Mouse (Mus musculus) gastrocnemius, postnatal 36 days (tissue): ENCODE data around the gene Csta1. TPM values are rescaled to one million over a fixed set of nuclear protein-coding genes. Genes with fewer than 3 reads are reported as not detected.
"Not testable (repeated sequence)": the region's sequence is repeated elsewhere in the genome, so short reads cannot be mapped to it uniquely, and the experiment has no call there.

ENCODE experiments used
- DNase-seq, 2 experiments: peaks; one replicate each; pipeline ENCODE4 v3.0.0; 2022
- intact Hi-C: fragments of 180-260 bp; cut with DNase I; formaldehyde crosslinking; loops from one replicate; pipeline ENCODE4 v1.15.1; 2025
- long read RNA-seq, 2 experiments: library from polyadenylated mRNA; stranded (forward); transcript quantifications; one replicate each; pipeline ENCODE4 v2.0.0; 2021
- total RNA-seq, 2 experiments: library from RNA; stranded (reverse); gene quantifications; 2 replicates each; pipeline ENCODE4 v1.2.3; 2021

Csta1 gene
- total RNA-seq: not detected
- long read RNA-seq, experiment 1: 0 reads
- long read RNA-seq, experiment 2: 0 reads

GRCm38 (mm10) chr16:36131141-36131540, at the start of gene Csta1:
TSS of gene Csta1 (minus strand) at chr16:36131241.
- DNase-seq: no peak
- intact Hi-C loops: no loop called here

GRCm38 (mm10) chr16:36179910-36180309, 48.9 kb upstream of the Csta1 start:
- no peak for DNase-seq
- intact Hi-C loops: no loop called here

GRCm38 (mm10) chr16:36176108-36176507, 45.1 kb upstream of the Csta1 start:
- no peak for DNase-seq
- intact Hi-C loops: no loop called here

GRCm38 (mm10) chr16:36167841-36168240, 36.8 kb upstream of the Csta1 start:
- DNase-seq, intact Hi-C loops: not testable (repeated sequence)

GRCm38 (mm10) chr16:36156402-36156975, 25.4 kb upstream of the Csta1 start, which contains the start of gene Stfa2l1:
TSS of gene Stfa2l1 (plus strand) at chr16:36156811.
- DNase-seq: no peak
- intact Hi-C loops: no loop called here

- intact Hi-C loops: no loop called here
- no peak for DNase-seq
Measured at GRCm38 (mm10) chr16:36138201-36138600, 7.2 kb upstream of the Csta1 start.

GRCm38 (mm10) chr16:36128092-36128491, 2.9 kb downstream of the Csta1 start:
- no peak for DNase-seq
- intact Hi-C loops: no loop called here

- intact Hi-C loops: not testable (repeated sequence)
Measured at GRCm38 (mm10) chr16:36115751-36116150, 15.3 kb downstream of the Csta1 start.

GRCm38 (mm10) chr16:36111486-36111885, 19.6 kb downstream of the Csta1 start:
- intact Hi-C loops, DNase-seq: not testable (repeated sequence)

More at GRCm38 (mm10) chr16:36115751-36116150, 15.3 kb downstream of the Csta1 start:
- DNase-seq: not testable (repeated sequence)

GRCm38 (mm10) chr16:36102211-36102610, 28.8 kb downstream of the Csta1 start:
- DNase-seq: no peak
- intact Hi-C loops: no loop called here

- intact Hi-C loops: no loop called here
- no peak for DNase-seq
Measured at GRCm38 (mm10) chr16:36101526-36101925, 29.5 kb downstream of the Csta1 start.

GRCm38 (mm10) chr16:36097813-36098499, 33.1 kb downstream of the Csta1 start:
- DNase-seq, intact Hi-C loops: not testable (repeated sequence)

- no peak for DNase-seq
- intact Hi-C loops: no loop called here
Measured at GRCm38 (mm10) chr16:36094079-36094478, 37.0 kb downstream of the Csta1 start.

GRCm38 (mm10) chr16:36090785-36091509, 40.1 kb downstream of the Csta1 start:
- intact Hi-C loops: no loop called here
- DNase-seq: no peak

GRCm38 (mm10) chr16:36089850-36090616, 41.0 kb downstream of the Csta1 start:
- intact Hi-C loops: no loop called here
- DNase-seq: no peak

GRCm38 (mm10) chr16:36089065-36089464, 42.0 kb downstream of the Csta1 start:
- DNase-seq: no peak
- intact Hi-C loops: no loop called here

- DNase-seq: no peak
- intact Hi-C loops: no loop called here
Measured at GRCm38 (mm10) chr16:36087846-36088245, 43.2 kb downstream of the Csta1 start.

GRCm38 (mm10) chr16:36079916-36080315, 51.1 kb downstream of the Csta1 start:
- DNase-seq: no peak
- intact Hi-C loops: no loop called here

GRCm38 (mm10) chr16:36074772-36075171, 56.3 kb downstream of the Csta1 start:
- intact Hi-C loops: no loop called here
- DNase-seq: no peak

- intact Hi-C loops: no loop called here
- no peak for DNase-seq
Measured at GRCm38 (mm10) chr16:36072410-36073011, 58.5 kb downstream of the Csta1 start.
